Mouse (Mus musculus): ENCODE results near the gene Akirin1. TPM values are rescaled to one million over a fixed set of nuclear protein-coding genes. Genes with fewer than 3 reads are reported as not detected.

Gene Akirin1
- polyA plus RNA-seq (2014; fragmentation: Illumina TruSeq; extraction: RNeasy Lipid Tissue Mini Kit (QIAGEN cat#74804); ENCODE audit: low read depth, low replicate concordance), result 41.5 TPM

GRCm38 (mm10) chr4:123750152-123750651 is at the start of gene Akirin1:
TSS of gene Akirin1 (minus strand) at chr4:123750345.

GRCm38 (mm10) chr4:123787191-123787985 is 37.2 kb upstream of the Akirin1 start, which contains the start of gene Rhbdl2:
TSS of gene Rhbdl2 (plus strand) at chr4:123787874.

GRCm38 (mm10) chr4:123717574-123718433 is 32.3 kb downstream of the Akirin1 start, which contains the start of gene Ndufs5:
TSS of gene Ndufs5 (minus strand) at chr4:123718202.

Other genes with a start within 250 kb of the Akirin1 start
- 50.5 TPM for gene Macf1, start 66.0 kb downstream of the Akirin1 start, polyA plus RNA-seq (2014; fragmentation: Illumina TruSeq; extraction: RNeasy Lipid Tissue Mini Kit (QIAGEN cat#74804); ENCODE audit: low read depth, low replicate concordance)
- gene Ndufs5, start 32.1 kb downstream of the Akirin1 start, polyA plus RNA-seq (2014; fragmentation: Illumina TruSeq; extraction: RNeasy Lipid Tissue Mini Kit (QIAGEN cat#74804); ENCODE audit: low read depth, low replicate concordance), result 40.2 TPM
- not detected for gene Rhbdl2, start 37.5 kb upstream of the Akirin1 start, polyA plus RNA-seq (2014; fragmentation: Illumina TruSeq; extraction: RNeasy Lipid Tissue Mini Kit (QIAGEN cat#74804); ENCODE audit: low read depth, low replicate concordance)
- not detected for gene 4933427I04Rik, start 109.3 kb upstream of the Akirin1 start, polyA plus RNA-seq (2014; fragmentation: Illumina TruSeq; extraction: RNeasy Lipid Tissue Mini Kit (QIAGEN cat#74804); ENCODE audit: low read depth, low replicate concordance)
- 40.1 TPM for gene Mycbp, start 154.5 kb upstream of the Akirin1 start, polyA plus RNA-seq (2014; fragmentation: Illumina TruSeq; extraction: RNeasy Lipid Tissue Mini Kit (QIAGEN cat#74804); ENCODE audit: low read depth, low replicate concordance)
- 83.6 TPM for gene Rragc, start 167.1 kb upstream of the Akirin1 start, polyA plus RNA-seq (2014; fragmentation: Illumina TruSeq; extraction: RNeasy Lipid Tissue Mini Kit (QIAGEN cat#74804); ENCODE audit: low read depth, low replicate concordance)
- gene 4930535I16Rik, start 167.7 kb upstream of the Akirin1 start, polyA plus RNA-seq (2014; fragmentation: Illumina TruSeq; extraction: RNeasy Lipid Tissue Mini Kit (QIAGEN cat#74804); ENCODE audit: low read depth, low replicate concordance), result not detected